Comparison of ENCODE assay signal across 14 mouse cellular contexts in genomic region chr1:187965921-187966320, GRCm38 (mm10).
"Had no signal": no experiment of that assay in that cellular context is flagged by ENCODE, and none has a peak within 500 bp of the region (broad histone marks: within the 10 kb centered on the region; RNA-seq: fewer than 3 reads in every experiment).

No protein-coding gene starts in this region.

- H3K4me2 ChIP-seq: liver, embryonic 11.5 days; liver, embryonic 15.5 days; midbrain, embryonic 15.5 days; neural tube, embryonic 12.5 days had no signal

- H3K9me3 ChIP-seq: limb, embryonic 10.5 days; liver, embryonic 15.5 days; midbrain, embryonic 15.5 days; neural tube, embryonic 12.5 days had no signal

- H3K9ac ChIP-seq: liver, embryonic 15.5 days; midbrain, embryonic 15.5 days; neural tube, embryonic 12.5 days had no signal

- H3K27me3 ChIP-seq: liver, embryonic 15.5 days; midbrain, embryonic 15.5 days; neural tube, embryonic 12.5 days had no signal

- DNase-seq: kidney, postnatal 10 days; kidney, postnatal 4 days; lung, adult 2 months; lung, postnatal 36 days; thymus, adult 18-20 months; thymus, postnatal 25 days had no signal

- H3K4me1 ChIP-seq: liver, embryonic 15.5 days had no signal

- H3K27ac ChIP-seq: layer of hippocampus, adult 2 months; limb, embryonic 10.5 days; liver, embryonic 15.5 days; neural tube, embryonic 12.5 days; stomach, postnatal 0 days had no signal

- H3K36me3 ChIP-seq: limb, embryonic 10.5 days; liver, embryonic 15.5 days; midbrain, embryonic 15.5 days; neural tube, embryonic 12.5 days had no signal

- H3K4me3 ChIP-seq: layer of hippocampus, adult 2 months; limb, embryonic 10.5 days; liver, embryonic 15.5 days; midbrain, embryonic 15.5 days; neural tube, embryonic 12.5 days had no signal

- ATAC-seq: lung, postnatal 0 days; midbrain, embryonic 15.5 days had no signal
